Mouse (Mus musculus): ENCODE measurements around the gene Inca1.

Gene Inca1

GRCm38 (mm10) chr11:70668335-70668770, 31.6 kb downstream of the Inca1 start:
- DNase-seq: peak; percentile 82

GRCm38 (mm10) chr11:70667271-70668150, 32.4 kb downstream of the Inca1 start:
- DNase-seq: no peak

GRCm38 (mm10) chr11:70666687-70667086, 33.3 kb downstream of the Inca1 start:
- DNase-seq: no peak

GRCm38 (mm10) chr11:70664741-70665140, 35.2 kb downstream of the Inca1 start:
- no peak for DNase-seq

GRCm38 (mm10) chr11:70663957-70664356, 36.0 kb downstream of the Inca1 start:
- DNase-seq: no peak

GRCm38 (mm10) chr11:70663101-70663500, 36.9 kb downstream of the Inca1 start:
- no peak for DNase-seq

- DNase-seq: no peak
These were observed 39.4 kb downstream of the Inca1 start for GRCm38 (mm10) chr11:70660571-70660970.

GRCm38 (mm10) chr11:70658942-70659341, 41.0 kb downstream of the Inca1 start:
- no peak for DNase-seq

- no peak for DNase-seq
These were observed 41.4 kb downstream of the Inca1 start for GRCm38 (mm10) chr11:70658521-70658920.

- no peak for DNase-seq
These were observed 42.0 kb downstream of the Inca1 start for GRCm38 (mm10) chr11:70657991-70658390.

GRCm38 (mm10) chr11:70657573-70657972, 42.4 kb downstream of the Inca1 start:
- DNase-seq: no peak

GRCm38 (mm10) chr11:70656964-70657363, 43.0 kb downstream of the Inca1 start, which contains the start of gene Eno3:
Gene Eno3, plus strand, starts transcription at chr11:70657202.
- peak; percentile 45 for DNase-seq

GRCm38 (mm10) chr11:70656456-70656927, 43.5 kb downstream of the Inca1 start:
- DNase-seq: no peak

GRCm38 (mm10) chr11:70655571-70656455, 44.1 kb downstream of the Inca1 start:
- peak; percentile 66 for DNase-seq

- DNase-seq: peak; percentile 86
These were observed 44.9 kb downstream of the Inca1 start for GRCm38 (mm10) chr11:70654923-70655570.

- peak; percentile 92 for DNase-seq
These were observed 45.6 kb downstream of the Inca1 start, which contains the start of gene Pfn1 for GRCm38 (mm10) chr11:70654198-70654922. Gene Pfn1, minus strand, starts transcription at chr11:70654644.

- DNase-seq: peak; percentile 86
These were observed 46.4 kb downstream of the Inca1 start for GRCm38 (mm10) chr11:70653345-70654197.

- DNase-seq: no peak
These were observed 47.0 kb downstream of the Inca1 start for GRCm38 (mm10) chr11:70652884-70653344.

- DNase-seq: no peak
These were observed 47.7 kb downstream of the Inca1 start for GRCm38 (mm10) chr11:70652029-70652883.

- peak; percentile 63 for DNase-seq
These were observed 48.6 kb downstream of the Inca1 start for GRCm38 (mm10) chr11:70651391-70651790.
